13 mouse cellular contexts compared by ENCODE assay signal in genomic region chr6:99020570-99021444, GRCm38 (mm10).
DNase-seq lines count a peak whose midpoint lies in the region; ATAC-seq and TF ChIP-seq lines count a peak whose summit lies in the region.
"Had no signal": no experiment of that assay in that cellular context is flagged by ENCODE, and none has a peak within 500 bp of the region (broad histone marks: within the 10 kb centered on the region; RNA-seq: fewer than 3 reads in every experiment).

No protein-coding gene starts in this region.

- intact Hi-C loops in gastrocnemius, adult 2 months (cut with DNase I): no loop called here
- intact Hi-C loops in gastrocnemius, postnatal 36 days (cut with DNase I): no loop called here

- in situ Hi-C loops in CH12.LX (cut with MboI; ENCODE audit: low pct_ligation_motif_present, low pct_unique_long_range_greater_than_20kb, low sequenced_read_pairs): no loop called here

- peak; percentile 31; the same call in 1 of the 2 replicates for TF ChIP-seq POLR2A in CH12.LX (IDR thresholded peaks at IDR 0.05; ENCODE audit: low read depth, low read length)

- ATAC-seq in lung, embryonic 16.5 days (ENCODE audit: low read depth): no peak

- no peak for TF ChIP-seq EP300 in CH12.LX (IDR thresholded peaks at IDR 0.05; ENCODE audit: low read length)

- 53% methylated on average over 12 of the region's 12 CpGs for WGBS in lung, embryonic 16.5 days

- H3K4me1 ChIP-seq in CH12.LX (ENCODE audit: control insufficient read depth in 1 of 2, insufficient read depth in 2 of 2): peaks cover 13 to 65% of the 10 kb centered on the region in 2 experiments
- H3K4me1 ChIP-seq in lung, embryonic 16.5 days (replicated peaks; ENCODE audit: control insufficient read depth, insufficient read depth, low read length): peaks cover 11% of the 10 kb centered on the region

- H3K4me3 ChIP-seq in gastrocnemius, adult 2 months: peak overlapping the region; percentile 51
- H3K4me3 ChIP-seq in CH12.LX (replicated peaks in 1 of 3; ENCODE audit: low read depth in 2 of 3, low read length in 2 of 3, poor library complexity in 1 of 3): peak overlapping the region in 1 of 3 experiments; percentile 11
- no peak overlapping the region for H3K4me3 ChIP-seq in lung, embryonic 16.5 days (ENCODE audit: low read length)
- H3K4me3 ChIP-seq: embryonic facial prominence, embryonic 13.5 days had no signal

- no peak for TF ChIP-seq CTCF in gastrocnemius, adult 2 months (IDR thresholded peaks at IDR 0.05)
- TF ChIP-seq CTCF in CH12.LX (conservative IDR thresholded peaks at IDR 0.05 in 1 of 2, IDR thresholded peaks at IDR 0.05 in 1 of 2; ENCODE audit: low read depth in 2 of 2, low read length in 2 of 2): no peak

- peak overlapping the region; percentile 72 for H3K27ac ChIP-seq in gastrocnemius, adult 2 months
- peak overlapping the region; percentile 48 for H3K27ac ChIP-seq in CH12.LX (ENCODE audit: insufficient read depth, low read depth)
- 0 out of 2 replicates have a peak overlapping the region, but pooled peaks have one; percentile 33 for H3K27ac ChIP-seq in lung, embryonic 16.5 days (ENCODE audit: low read length)
- H3K27ac ChIP-seq: embryonic facial prominence, embryonic 13.5 days; liver, embryonic 14.5 days had no signal

- H3K27me3 ChIP-seq in CH12.LX (replicated peaks): no peaks in the 10 kb centered on the region
- H3K27me3 ChIP-seq in lung, embryonic 16.5 days (ENCODE audit: control insufficient read depth, insufficient read depth, low read depth, low read length): no peaks in the 10 kb centered on the region

- no peak for DNase-seq in gastrocnemius, adult 2 months
- no peak for DNase-seq in gastrocnemius, postnatal 36 days
- peak; percentile 28 for DNase-seq in kidney, postnatal 14 days
- no peak for DNase-seq in kidney, adult 8-10 months
- DNase-seq in CH12.LX (ENCODE audit: extremely low read depth): no peak
- no peak for DNase-seq in spleen, adult 18-20 months
- DNase-seq in cerebellum, postnatal 10 days: no peak
- DNase-seq: adrenal gland, postnatal 25 days; B cell, adult 2 months; cerebellum, adult 11-12 months had no signal

- H3K79me2 ChIP-seq in CH12.LX (replicated peaks; ENCODE audit: control insufficient read depth, extremely low read depth, insufficient read depth, poor library complexity, severe bottlenecking): peaks cover 92% of the 10 kb centered on the region

- dilution Hi-C loops in CH12.LX (cut with MboI; ENCODE audit: extremely low pct_ligation_motif_present, extremely low pct_unique_long_range_greater_than_20kb, low sequenced_read_pairs): no loop called here

- peak overlapping the region; percentile 59 for H3K9ac ChIP-seq in CH12.LX (ENCODE audit: insufficient read depth, low read depth)
- no peak overlapping the region for H3K9ac ChIP-seq in lung, embryonic 16.5 days (ENCODE audit: low read length)
- H3K9ac ChIP-seq: embryonic facial prominence, embryonic 13.5 days; liver, embryonic 14.5 days had no signal

- peak overlapping the region; percentile 96 for H3K4me2 ChIP-seq in CH12.LX (ENCODE audit: insufficient read depth, low read depth, poor library complexity, severe bottlenecking)
- no peak overlapping the region for H3K4me2 ChIP-seq in lung, embryonic 16.5 days (ENCODE audit: low read depth, low read length)
- H3K4me2 ChIP-seq: embryonic facial prominence, embryonic 13.5 days had no signal

- H3K9me3 ChIP-seq in CH12.LX (replicated peaks; ENCODE audit: low read length): no peaks in the 10 kb centered on the region
- H3K9me3 ChIP-seq in lung, embryonic 16.5 days (ENCODE audit: control insufficient read depth, low read length): no peaks in the 10 kb centered on the region
- H3K9me3 ChIP-seq: embryonic facial prominence, embryonic 13.5 days had no signal

- peaks cover 28 to 44% of the 10 kb centered on the region in 2 experiments for H3K36me3 ChIP-seq in CH12.LX (replicated peaks in 1 of 2; ENCODE audit: control insufficient read depth in 1 of 2, insufficient read depth in 1 of 2, low read length in 1 of 2)
- H3K36me3 ChIP-seq in lung, embryonic 16.5 days (ENCODE audit: control insufficient read depth, insufficient read depth, low read length): no peaks in the 10 kb centered on the region

- TF ChIP-seq RAD21 in CH12.LX (IDR thresholded peaks at IDR 0.05; ENCODE audit: low read depth, low read length): no peak

TF ChIP-seq in CH12.LX, 34 proteins besides CTCF, POLR2A, EP300 and RAD21:
- no peak for TF ChIP-seq USF2 (conservative IDR thresholded peaks at IDR 0.05; ENCODE audit: low read depth, low read length)
- peak; percentile 58; the same call in 1 of the 2 replicates for TF ChIP-seq TCF12 (IDR thresholded peaks at IDR 0.05; ENCODE audit: low read depth, low read length)
- no peak; the same call in 1 of the 2 replicates for TF ChIP-seq CHD1 (IDR thresholded peaks at IDR 0.05; ENCODE audit: low read depth, low read length)
- TF ChIP-seq KAT2A (IDR thresholded peaks at IDR 0.05; ENCODE audit: insufficient replicate concordance, low read length): no peak
- TF ChIP-seq SIN3A (IDR thresholded peaks at IDR 0.05; ENCODE audit: low read length): peak; percentile 85
- TF ChIP-seq RCOR1 (conservative IDR thresholded peaks at IDR 0.05; ENCODE audit: low read depth, low read length): no peak
- 0 out of 2 replicates have a peak, but pooled peaks have one; percentile 46 for TF ChIP-seq UBTF (IDR thresholded peaks at IDR 0.05; ENCODE audit: low read depth, low read length)
- TF ChIP-seq PAX5 (IDR thresholded peaks at IDR 0.05; ENCODE audit: low read length): no peak
- no peak for TF ChIP-seq MAFK (IDR thresholded peaks at IDR 0.05; ENCODE audit: insufficient replicate concordance, low read length)
- peak; percentile 3; the same call in 1 of the 2 replicates for TF ChIP-seq MXI1 (IDR thresholded peaks at IDR 0.05; ENCODE audit: low read depth, low read length)
- TF ChIP-seq BHLHE40 (IDR thresholded peaks at IDR 0.05; ENCODE audit: low read depth, low read length): no peak
- no peak for TF ChIP-seq ETS1 (conservative IDR thresholded peaks at IDR 0.05; ENCODE audit: low read depth, low read length)
- TF ChIP-seq GABPA (IDR thresholded peaks at IDR 0.05; ENCODE audit: insufficient replicate concordance, low read depth, low read length): no peak
- no peak for TF ChIP-seq ZC3H11A (IDR thresholded peaks at IDR 0.05; ENCODE audit: low read depth, low read length)
- no peak; the same call in 1 of the 2 replicates for TF ChIP-seq MEF2A (IDR thresholded peaks at IDR 0.05; ENCODE audit: borderline replicate concordance, low read depth, low read length)
- TF ChIP-seq IRF4 (IDR thresholded peaks at IDR 0.05; ENCODE audit: low read depth, low read length): no peak
- no peak for TF ChIP-seq JUN (IDR thresholded peaks at IDR 0.05; ENCODE audit: insufficient read depth, low read depth, low read length)
- no peak for TF ChIP-seq ZNF384 (IDR thresholded peaks at IDR 0.05; ENCODE audit: low read depth, low read length)
- no peak for TF ChIP-seq ELF1 (IDR thresholded peaks at IDR 0.05; ENCODE audit: low read depth, low read length)
- no peak for TF ChIP-seq ZKSCAN1 (IDR thresholded peaks at IDR 0.05; ENCODE audit: borderline replicate concordance, low read depth, low read length)
- no peak for TF ChIP-seq ZMIZ1 (IDR thresholded peaks at IDR 0.05; ENCODE audit: low read depth, low read length)
- TF ChIP-seq HCFC1 (IDR thresholded peaks at IDR 0.05; ENCODE audit: low read depth, low read length): no peak
- no peak for TF ChIP-seq NRF1 (IDR thresholded peaks at IDR 0.05; ENCODE audit: low read depth, low read length)
